9 mouse cellular contexts compared by ENCODE assay signal in genomic region chr5:101669381-101669780, GRCm38 (mm10). TPM values are rescaled to one million over a fixed set of nuclear protein-coding genes. Genes with fewer than 3 reads are reported as not detected.
DNase-seq lines count a peak whose midpoint lies in the region; ATAC-seq and TF ChIP-seq lines count a peak whose summit lies in the region.
"Had no signal": no experiment of that assay in that cellular context is flagged by ENCODE, and none has a peak within 500 bp of the region (broad histone marks: within the 10 kb centered on the region; RNA-seq: fewer than 3 reads in every experiment).

No protein-coding gene starts in this region.

- no peak for ATAC-seq in hindbrain, embryonic 12.5 days (ENCODE audit: low FRiP score)
- ATAC-seq in midbrain, embryonic 13.5 days: no peak

- H3K9ac ChIP-seq in hindbrain, embryonic 12.5 days: no peak overlapping the region
- H3K9ac ChIP-seq in midbrain, embryonic 13.5 days (replicated peaks): no peak overlapping the region

- peak overlapping the region; percentile 30 for H3K4me2 ChIP-seq in hindbrain, embryonic 12.5 days (replicated peaks)
- peak overlapping the region; percentile 24; the same call in 1 of the 2 replicates for H3K4me2 ChIP-seq in midbrain, embryonic 13.5 days (replicated peaks)

- H3K36me3 ChIP-seq in hindbrain, embryonic 12.5 days: no peaks in the 10 kb centered on the region
- no peaks in the 10 kb centered on the region for H3K36me3 ChIP-seq in midbrain, embryonic 13.5 days

- no peak for TF ChIP-seq POLR2A in lung, adult 2 months (IDR thresholded peaks at IDR 0.05; ENCODE audit: borderline replicate concordance, extremely low read depth, low read depth, low read length)

- no peak overlapping the region for H3K27ac ChIP-seq in hindbrain, embryonic 12.5 days
- no peak overlapping the region for H3K27ac ChIP-seq in midbrain, embryonic 13.5 days

- no peak overlapping the region for H3K4me3 ChIP-seq in lung, adult 2 months (replicated peaks; ENCODE audit: extremely low read depth, low read depth, low read length)
- H3K4me3 ChIP-seq in hindbrain, embryonic 12.5 days: no peak overlapping the region
- H3K4me3 ChIP-seq in midbrain, embryonic 13.5 days (replicated peaks): no peak overlapping the region

- DNase-seq in cerebellum, adult 9-11 months: peak; percentile 21
- no peak for DNase-seq in cerebellum, adult 8-10 months
- no peak for DNase-seq in lung, adult 2 months
- DNase-seq in lung, adult 18-20 months: no peak
- no peak for DNase-seq in spleen, postnatal 36 days (ENCODE audit: low spot score in 2 of 2)
- no peak for DNase-seq in thymus, postnatal 10 days (ENCODE audit: low spot score in 2 of 2)

- peaks cover 63% of the 10 kb centered on the region for H3K27me3 ChIP-seq in hindbrain, embryonic 12.5 days
- H3K27me3 ChIP-seq in midbrain, embryonic 13.5 days: peaks cover 67% of the 10 kb centered on the region

- no peaks in the 10 kb centered on the region for H3K9me3 ChIP-seq in hindbrain, embryonic 12.5 days (replicated peaks)
- H3K9me3 ChIP-seq in midbrain, embryonic 13.5 days: no peaks in the 10 kb centered on the region

- peak; percentile 18; the same call in 1 of the 2 replicates for TF ChIP-seq CTCF in lung, adult 2 months (IDR thresholded peaks at IDR 0.05; ENCODE audit: insufficient read depth, low read length)

- H3K4me1 ChIP-seq in lung, adult 2 months (ENCODE audit: control insufficient read depth, insufficient read depth, low read length): peaks cover 3% of the 10 kb centered on the region; the same call in 1 of the 2 replicates
- peaks cover 8% of the 10 kb centered on the region for H3K4me1 ChIP-seq in hindbrain, embryonic 12.5 days
- peaks cover 17% of the 10 kb centered on the region for H3K4me1 ChIP-seq in midbrain, embryonic 13.5 days (replicated peaks)

- 3% methylated on average over 15 of the region's 15 CpGs for WGBS in lung, adult 2 months
- WGBS in hindbrain, embryonic 12.5 days: 2% methylated on average over 15 of the region's 15 CpGs
- WGBS in midbrain, embryonic 13.5 days: 4% methylated on average over 15 of the region's 15 CpGs

RNA-seq across cellular contexts. Expression of gene Nkx6-1, which starts 4.6 kb away (rescaled TPM):
- polyA plus RNA-seq in lung, adult 2 months (2012; rRNA removed): 0.15 and 0.77 TPM in 2 replicates
- 18.4 and 18.9 TPM in 2 replicates for polyA plus RNA-seq in hindbrain, embryonic 12.5 days (2016; fragmentation: Nextera tagmentation; extraction: Ambion mirVana)
- 2.2 and 3.5 TPM in 2 replicates for polyA plus RNA-seq in midbrain, embryonic 13.5 days (2015; fragmentation: Nextera tagmentation; extraction: Ambion mirVana)
- polyA plus RNA-seq: liver, embryonic 16.5 days had no signal
